Mouse (Mus musculus): ENCODE results near the gene Glyatl3. TPM values are rescaled to one million over a fixed set of nuclear protein-coding genes. Genes with fewer than 3 reads are reported as not detected.

The Glyatl3 gene
- polyA plus RNA-seq, 1 experiment from 2014 or later, result not detected

Other genes with a start within 250 kb of the Glyatl3 start
- not detected in 2 replicates for gene Esp1, start 187.2 kb downstream of the Glyatl3 start, polyA plus RNA-seq (2015; fragmentation: Nextera tagmentation; extraction: Ambion mirVana)
- gene Crisp2, start 107.3 kb downstream of the Glyatl3 start, polyA plus RNA-seq (2015; fragmentation: Nextera tagmentation; extraction: Ambion mirVana), result not detected in 2 replicates
- gene Rhag, start 103.2 kb downstream of the Glyatl3 start, polyA plus RNA-seq (2015; fragmentation: Nextera tagmentation; extraction: Ambion mirVana), result 0.14 and 0.49 TPM in 2 replicates
- gene 9130008F23Rik, start 33.8 kb downstream of the Glyatl3 start, polyA plus RNA-seq (2015; fragmentation: Nextera tagmentation; extraction: Ambion mirVana), result 0.61 and 0.65 TPM in 2 replicates
- gene Mut, start 20.3 kb upstream of the Glyatl3 start, polyA plus RNA-seq (2015; fragmentation: Nextera tagmentation; extraction: Ambion mirVana), result 19.0 and 19.4 TPM in 2 replicates
- gene Cenpq, start 20.7 kb upstream of the Glyatl3 start, polyA plus RNA-seq (2015; fragmentation: Nextera tagmentation; extraction: Ambion mirVana), result 8.5 and 8.6 TPM in 2 replicates